Mouse (Mus musculus) liver, embryonic 14.5 days (tissue): ENCODE measurements around the gene Slc7a15. TPM values are rescaled to one million over a fixed set of nuclear protein-coding genes. Genes with fewer than 3 reads are reported as not detected.
"Not testable (repeated sequence)": the region's sequence is repeated elsewhere in the genome, so short reads cannot be mapped to it uniquely, and the experiment has no call there.

Source experiments
- ATAC-seq: fragments of 200-750 bp; cut with Nextera tagmentation; 2 replicates; pipeline ENCODE4 v1.8.0; 2017; ENCODE audit warnings: moderate number of reproducible peaks, mild to moderate bottlenecking, moderate library complexity; ENCODE audit not compliant: insufficient read depth
- DNase-seq, 3 experiments: peaks; one replicate each; pipeline ENCODE4 v3.0.0-alpha.2; 2012 to 2013; ENCODE audit warnings: low read depth in 3 of 3, low spot score in 3 of 3
- H3K27ac ChIP-seq: fragments of 300-500 bp; sonication (generic); 2 replicates; pipeline ENCODE4 v1.5.1; 2014; ENCODE audit warnings: moderate library complexity, mild to moderate bottlenecking, control low read depth, inconsistent platforms
- H3K27me3 ChIP-seq: fragments of 300-500 bp; sonication (generic); 2 replicates; pipeline ENCODE4 v1.6.1; 2014; ENCODE audit warnings: mild to moderate bottlenecking, low read length, moderate library complexity; ENCODE audit not compliant: control insufficient read depth, insufficient read depth
- H3K36me3 ChIP-seq: fragments of 300-500 bp; sonication (generic); replicated peaks from 2 replicates; pipeline ENCODE4 v1.6.1; 2014; ENCODE audit warnings: low read depth; ENCODE audit not compliant: control insufficient read depth, insufficient read depth
- H3K4me1 ChIP-seq, 2 experiments: fragments of 200-500 bp in 1 of 2; fragments of 300-500 bp in 1 of 2; sonication (generic) in 1 of 2; replicated peaks; 2 replicates each; pipeline ENCODE4 v1.6.1; 2012 to 2014; ENCODE audit warnings: antibody characterized with exemption in 1 of 2, inconsistent platforms in 1 of 2, low read length in 1 of 2; ENCODE audit not compliant: control insufficient read depth in 2 of 2, insufficient read depth in 2 of 2
- H3K4me2 ChIP-seq: fragments of 300-500 bp; sonication (generic); 2 replicates; pipeline ENCODE4 v1.6.1; 2014; ENCODE audit warnings: low read depth, mild to moderate bottlenecking, control low read depth, moderate library complexity
- H3K4me3 ChIP-seq, 2 experiments: fragments of 200-500 bp in 1 of 2; fragments of 300-500 bp in 1 of 2; sonication (generic) in 1 of 2; 2 replicates each; pipeline ENCODE4 v1.5.1; 2012 to 2014; ENCODE audit warnings: low read depth in 2 of 2, low read length in 2 of 2, mild to moderate bottlenecking in 2 of 2, control low read depth in 1 of 2, inconsistent platforms in 1 of 2, moderate library complexity in 1 of 2; ENCODE audit not compliant: insufficient read depth in 1 of 2
- H3K9ac ChIP-seq: fragments of 300-500 bp; sonication (generic); replicated peaks from 2 replicates; pipeline ENCODE4 v1.6.1; 2014; ENCODE audit warnings: mild to moderate bottlenecking, control low read depth, moderate library complexity
- H3K9me3 ChIP-seq: fragments of 300-500 bp; sonication (generic); 2 replicates; pipeline ENCODE4 v1.6.1; 2016; ENCODE audit warnings: low read length, mixed read lengths; ENCODE audit not compliant: control insufficient read depth
- CTCF ChIP-seq: IDR thresholded peaks from 2 replicates; pipeline ENCODE4 v1.5.1; 2016; ENCODE audit warnings: antibody characterized with exemption, low read depth, control low read depth
- EP300 ChIP-seq: IDR thresholded peaks from 2 replicates; pipeline ENCODE4 v1.6.1; 2016; ENCODE audit warnings: antibody characterized with exemption, low read depth
- WGBS: fragments of 180-500 bp; shearing (Covaris S2); extraction: QIAGEN DNeasy Blood & Tissue Kit; methylation state at CpG from one replicate; pipeline ENCODE4 v1.1.7; 2014; ENCODE audit not compliant: insufficient replicate concordance; 5-methylcytosine and 5-hydroxymethylcytosine counted together
- polyA plus RNA-seq, 2 experiments: library from polyadenylated mRNA; depleted of rRNA in 1 of 2; stranded (reverse) in 1 of 2; unstranded in 1 of 2; fragments of >200 nt; fragmentation: Nextera tagmentation in 1 of 2; extraction: Ambion mirVana in 1 of 2; gene quantifications; 2 replicates each; pipeline versions ENCODE4 v1.2.1 to v1.2.3; 2012 to 2014

The Slc7a15 gene
- polyA plus RNA-seq (2012; rRNA removed) (0.06 TPM in 2 replicates), polyA plus RNA-seq (2014; fragmentation: Nextera tagmentation; extraction: Ambion mirVana) (0.11 and 0.16 TPM in 2 replicates)

DNA sequence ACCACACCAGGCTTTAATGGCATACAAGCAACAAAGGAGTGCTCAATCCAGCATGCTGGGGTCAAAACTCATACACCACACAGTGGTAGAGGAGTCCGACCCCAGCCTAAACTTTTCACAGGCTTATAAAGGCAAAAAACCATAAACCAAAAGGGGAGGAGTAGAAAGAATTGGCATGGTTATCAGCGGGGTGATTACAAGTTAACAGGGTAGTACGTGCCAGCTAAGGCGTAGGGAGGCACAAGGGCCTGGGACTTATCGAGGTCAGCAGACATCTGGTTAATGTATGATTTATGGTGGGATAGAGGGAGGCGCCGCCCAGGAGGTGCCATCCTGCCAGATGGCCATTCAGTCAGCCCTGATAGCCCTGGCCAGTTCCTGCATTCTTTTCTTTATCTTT lies at the start of gene Slc7a15:
Slc7a15 (minus strand) TSS at position 101 of the 400 bp plus-strand sequence.
- not testable (repeated sequence) for H3K9ac ChIP-seq, DNase-seq, H3K36me3 ChIP-seq, H3K9me3 ChIP-seq, ATAC-seq, H3K27me3 ChIP-seq, H3K4me2 ChIP-seq, H3K27ac ChIP-seq, H3K4me3 ChIP-seq, H3K4me1 ChIP-seq
- WGBS: 68% methylated on average over 7 of the region's 7 CpGs

- not testable (repeated sequence) for H3K4me3 ChIP-seq, H3K27ac ChIP-seq, H3K9me3 ChIP-seq, H3K4me2 ChIP-seq, H3K27me3 ChIP-seq, H3K4me1 ChIP-seq, H3K9ac ChIP-seq, DNase-seq, H3K36me3 ChIP-seq
- ATAC-seq: peak; percentile 73
- 27% methylated on average over 8 of the region's 8 CpGs for WGBS
Observed at GRCm38 (mm10) chr12:8648211-8648610, 49.3 kb upstream of the Slc7a15 start.

- 17% methylated on average over 10 of the region's 10 CpGs for WGBS
- Histone ChIP-seq H3K9ac (peak overlapping the region; percentile 92), H3K4me3 (peak overlapping the region; percentile 79 to 96), H3K36me3 (no peaks in the 10 kb centered on the region), H3K27me3 (no peaks in the 10 kb centered on the region), H3K27ac (no peak overlapping the region), H3K9me3 (no peaks in the 10 kb centered on the region), H3K4me1 (peaks cover 0 to 2% of the 10 kb centered on the region in 2 experiments; a peak in 1 of 4 replicates), H3K4me2 (peak overlapping the region; percentile 88)
- no peak for DNase-seq
- ATAC-seq: no peak
- TF ChIP-seq CTCF (no peak), EP300 (no peak)
Observed at GRCm38 (mm10) chr12:8641425-8641735, 42.5 kb upstream of the Slc7a15 start.

DNA sequence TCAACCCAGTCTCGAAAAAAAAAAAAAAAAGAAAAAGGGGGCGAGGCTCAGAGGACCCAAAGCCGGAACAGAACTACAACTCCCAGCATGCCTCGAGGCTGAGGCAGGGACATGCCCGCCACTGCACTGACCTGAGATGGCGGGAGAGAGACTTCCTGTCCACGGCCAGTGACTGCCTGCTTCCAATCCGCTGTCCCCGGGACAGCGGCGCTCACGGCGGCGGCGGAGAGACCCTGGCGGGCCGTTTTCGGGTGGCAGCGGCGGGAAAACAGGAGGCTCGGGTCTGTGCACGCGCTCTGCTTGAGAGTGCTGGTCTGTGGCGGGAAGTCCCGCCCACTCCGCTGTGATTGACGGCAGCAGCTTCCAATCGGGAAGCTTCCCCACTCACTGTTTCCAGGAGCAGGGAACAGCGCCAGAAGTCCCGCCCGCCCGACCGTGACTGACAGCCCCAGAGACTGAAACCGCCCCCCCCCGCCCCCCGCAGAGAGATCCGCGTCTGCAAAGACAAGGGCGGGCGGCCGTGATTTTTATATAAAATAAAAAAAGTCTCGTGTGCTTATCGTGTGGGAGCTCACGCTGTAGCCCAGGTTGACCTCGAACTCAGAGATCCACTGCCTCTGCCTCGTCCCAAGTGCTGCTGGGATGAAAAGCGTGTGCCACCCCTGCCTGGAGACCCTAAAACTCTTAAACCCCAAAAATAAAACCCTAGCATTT lies 42.0 kb upstream of the Slc7a15 start:
- Histone ChIP-seq H3K4me3 (peak overlapping the region; percentile 79 to 96), H3K27me3 (no peaks in the 10 kb centered on the region), H3K4me1 (peaks cover 0 to 2% of the 10 kb centered on the region in 2 experiments; a peak in 1 of 4 replicates), H3K27ac (peak overlapping the region; percentile 76), H3K9me3 (no peaks in the 10 kb centered on the region), H3K9ac (peak overlapping the region; percentile 92), H3K36me3 (no peaks in the 10 kb centered on the region), H3K4me2 (peak overlapping the region; percentile 88)
- DNase-seq (peak; percentile 87 to 89 (median 88)), ATAC-seq (peak; percentile 97)
- TF ChIP-seq EP300 (no peak), CTCF (no peak)
- WGBS: under 1% methylated on average over 47 of the region's 47 CpGs

DNA sequence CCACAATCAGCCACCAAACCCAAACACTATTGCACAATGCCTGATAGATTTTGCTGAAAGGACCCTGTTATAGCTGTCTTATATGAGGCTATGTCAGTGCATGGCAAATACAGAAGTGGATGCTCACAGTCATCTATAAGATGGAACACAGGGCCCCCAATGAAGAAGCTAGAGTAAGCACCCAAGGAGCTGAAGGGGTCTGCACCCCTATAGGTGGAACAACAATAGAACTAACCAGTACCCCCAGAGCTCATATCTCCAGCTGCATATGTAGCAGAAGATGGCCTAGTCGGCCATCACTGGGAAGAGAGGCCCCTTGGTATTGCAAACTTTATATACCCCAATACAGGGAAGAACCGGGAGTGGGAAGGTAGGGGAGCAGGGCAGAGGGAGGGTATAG lies 41.3 kb upstream of the Slc7a15 start:
- WGBS: 0% methylated on average over 2 of the region's 2 CpGs
- not testable (repeated sequence) for H3K27ac ChIP-seq, DNase-seq, H3K27me3 ChIP-seq, H3K9me3 ChIP-seq, ATAC-seq, H3K4me1 ChIP-seq, H3K36me3 ChIP-seq
- peak overlapping the region; percentile 28; the same call in 1 of the 2 replicates for H3K9ac ChIP-seq
- H3K4me2 ChIP-seq: peak overlapping the region; percentile 88
- peak overlapping the region; percentile 32 to 96; a peak in 3 of 4 replicates for H3K4me3 ChIP-seq
